Mouse (Mus musculus): ENCODE measurements around the gene Ffar1.

DNA sequence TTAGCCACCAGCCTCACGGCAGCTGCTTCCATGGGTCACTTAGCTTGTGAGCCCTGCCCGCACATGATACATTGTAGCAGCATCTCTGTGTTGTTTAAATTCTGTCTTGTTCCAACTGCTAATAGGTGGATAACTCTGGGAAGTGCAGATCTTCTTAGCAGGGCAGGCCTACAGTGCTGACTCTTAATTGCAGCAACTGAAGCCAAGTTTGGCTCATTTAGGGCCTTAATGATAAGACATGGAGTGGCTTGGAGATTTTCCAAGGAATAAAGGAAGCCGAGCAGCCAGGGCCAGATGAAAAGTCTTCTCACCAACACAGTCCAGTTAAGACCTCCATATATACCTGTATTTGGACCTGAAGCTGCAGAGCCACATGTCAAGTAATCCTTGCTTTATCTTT lies 21.1 kb downstream of the Ffar1 start:
- TF ChIP-seq POLR2A (IDR thresholded peaks at IDR 0.05; ENCODE audit: control insufficient read depth, extremely low read depth, insufficient read depth, low read length, poor library complexity) (no peak), CTCF (IDR thresholded peaks at IDR 0.05; ENCODE audit: borderline replicate concordance, control insufficient read depth, extremely low read depth, insufficient read depth, low read length, poor library complexity) (no peak)
